Mouse (Mus musculus) mesoderm, embryonic 11.5 days (tissue): ENCODE data around the gene Emc9.

Experiments used
- DNase-seq: peaks from one replicate; pipeline ENCODE4 v3.0.0-alpha.2; 2012; ENCODE audit warnings: low read depth, low spot score

The Emc9 gene

DNA sequence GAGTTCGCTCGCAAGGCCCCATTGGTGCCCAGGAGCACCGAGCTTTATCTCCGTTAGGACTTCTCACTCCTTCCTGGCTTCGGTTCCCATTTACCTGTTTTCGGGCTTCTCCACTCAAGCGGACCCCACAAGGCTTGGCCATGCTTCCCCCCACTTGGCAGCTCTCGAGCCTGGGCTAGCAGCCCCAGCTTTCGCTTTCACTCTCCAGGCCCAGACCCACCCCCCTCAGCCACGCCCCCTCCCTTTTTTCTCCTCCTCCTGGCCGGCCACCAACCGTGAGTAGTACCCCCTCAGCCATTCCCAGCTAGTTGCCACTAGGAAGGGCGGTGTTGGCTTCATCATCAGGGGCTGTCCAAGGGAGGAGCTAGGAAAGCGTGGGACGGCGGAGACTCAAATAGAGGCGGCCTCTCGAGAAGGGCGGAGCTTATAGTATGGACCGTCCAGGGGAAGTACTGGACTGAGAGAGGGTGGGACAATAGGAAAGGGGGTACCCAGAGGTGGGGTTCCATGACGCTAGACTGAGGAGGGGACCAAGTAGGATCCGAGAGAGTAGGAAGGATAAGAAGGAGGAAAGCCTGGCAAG, 5.7 kb upstream of the Emc9 start, which contains the start of gene Psme2:
Gene Psme2 (minus strand): TSS at position 366 of the 583 bp plus-strand sequence.
- peak; percentile 96 for DNase-seq

DNA sequence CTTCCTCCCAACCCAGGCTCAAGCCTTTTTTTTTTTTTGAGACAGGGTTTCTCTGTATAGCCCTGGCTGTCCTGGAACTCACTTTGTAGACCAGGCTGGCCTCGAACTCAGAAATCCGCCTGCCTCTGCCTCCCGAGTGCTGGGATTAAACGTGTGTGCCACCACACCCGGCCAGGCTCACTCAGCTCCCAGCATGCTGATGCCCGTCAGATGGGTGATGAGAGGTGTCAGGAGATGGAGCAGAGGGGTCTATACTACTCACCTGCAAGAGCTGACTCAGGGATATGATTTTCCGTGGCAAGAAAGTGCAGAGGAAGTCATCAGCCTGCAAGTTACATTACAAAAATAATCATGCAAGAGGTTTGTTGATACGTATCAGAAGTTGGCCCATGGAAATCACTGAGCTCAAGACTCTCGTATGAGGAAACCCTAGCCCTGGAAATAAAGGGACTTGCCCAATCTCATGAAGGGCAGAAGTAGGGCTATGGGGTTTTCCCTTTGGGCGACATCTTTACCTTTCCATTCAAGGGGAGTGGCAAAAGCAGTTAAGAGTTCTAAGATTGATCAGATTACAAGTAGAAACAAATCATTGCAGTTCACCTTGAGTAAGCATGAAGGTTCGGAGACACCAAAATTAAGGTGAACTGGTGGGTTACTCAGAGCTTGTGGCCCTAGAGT, 4.8 kb upstream of the Emc9 start:
- DNase-seq: no peak

DNA sequence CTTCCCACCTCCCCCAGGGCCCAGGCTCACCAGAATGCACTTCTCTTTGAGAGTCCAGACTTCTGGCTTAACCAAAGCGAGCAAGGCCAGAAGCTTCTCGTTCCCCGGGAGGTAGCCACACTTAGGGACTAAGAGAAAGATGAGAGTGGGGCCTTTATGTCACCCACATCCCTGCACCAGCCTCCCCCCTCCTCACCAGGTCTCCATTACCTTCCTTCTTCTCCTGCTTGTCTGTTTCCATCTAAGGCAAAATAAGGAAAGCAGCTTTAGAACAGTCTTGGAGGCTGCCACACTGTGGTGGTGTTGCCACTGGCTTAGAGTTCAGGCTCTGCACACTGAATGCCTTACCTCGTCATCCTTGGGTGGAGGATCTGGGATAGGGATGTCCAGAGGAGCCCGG, 4.2 kb upstream of the Emc9 start:
- DNase-seq: no peak

DNA sequence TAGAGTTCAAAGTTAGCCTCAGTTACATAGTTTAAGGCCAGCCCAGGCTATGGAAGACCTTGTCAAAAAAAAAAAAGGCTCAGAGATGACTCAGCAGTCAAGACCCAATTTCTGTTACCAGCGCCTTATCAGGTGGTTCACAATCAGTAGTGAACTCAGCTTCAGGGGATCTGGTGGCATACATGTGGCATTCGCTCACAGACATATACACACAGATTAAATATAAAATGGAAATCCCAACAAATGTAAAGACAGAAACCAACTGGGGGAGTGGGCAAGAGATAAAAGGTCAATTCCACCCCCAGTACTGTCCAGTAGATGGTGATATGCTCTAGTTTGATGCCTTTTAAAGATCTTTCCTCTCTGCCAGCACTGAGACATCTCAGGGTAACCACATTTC, 1.0 kb upstream of the Emc9 start:
- DNase-seq: no peak

DNA sequence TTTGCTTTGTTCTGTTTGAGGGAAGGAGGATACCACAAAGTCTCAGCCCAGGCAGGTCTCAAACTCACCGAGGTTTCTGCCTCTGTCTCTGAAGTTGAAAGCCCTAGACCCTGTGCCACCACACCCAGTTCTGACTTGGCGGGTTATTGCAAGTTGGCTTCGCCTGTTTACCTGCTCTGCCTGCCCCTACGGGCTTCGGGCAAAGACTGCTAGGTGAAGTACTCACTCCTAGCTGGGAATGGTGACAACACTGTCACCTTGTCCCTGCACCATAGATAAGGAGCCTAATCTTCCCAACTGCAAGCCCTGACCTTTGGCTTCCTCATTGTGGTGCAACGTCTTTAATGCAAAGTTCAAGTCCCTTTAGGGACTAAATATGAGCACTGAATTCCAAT, 461 bp upstream of the Emc9 start:
- DNase-seq: no peak

DNA sequence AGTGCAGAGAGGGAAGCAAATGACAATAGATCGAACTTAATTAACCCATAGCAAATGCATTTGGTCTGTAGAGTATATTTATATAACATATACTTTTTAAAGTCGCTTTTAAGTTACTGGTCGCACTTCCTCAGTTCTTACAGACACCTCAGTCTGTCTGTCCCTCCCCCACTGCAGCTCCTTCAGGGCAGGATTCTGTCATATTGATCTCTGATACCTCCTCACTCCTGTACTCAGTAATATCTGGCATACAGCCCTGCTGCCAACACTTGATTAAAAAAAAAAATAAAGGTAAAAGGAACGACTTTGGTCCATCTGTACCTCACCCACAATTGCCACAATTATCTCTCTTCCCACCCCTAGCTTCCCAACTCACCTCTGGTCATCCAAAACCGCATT, 800 bp downstream of the Emc9 start:
- DNase-seq: no peak

DNA sequence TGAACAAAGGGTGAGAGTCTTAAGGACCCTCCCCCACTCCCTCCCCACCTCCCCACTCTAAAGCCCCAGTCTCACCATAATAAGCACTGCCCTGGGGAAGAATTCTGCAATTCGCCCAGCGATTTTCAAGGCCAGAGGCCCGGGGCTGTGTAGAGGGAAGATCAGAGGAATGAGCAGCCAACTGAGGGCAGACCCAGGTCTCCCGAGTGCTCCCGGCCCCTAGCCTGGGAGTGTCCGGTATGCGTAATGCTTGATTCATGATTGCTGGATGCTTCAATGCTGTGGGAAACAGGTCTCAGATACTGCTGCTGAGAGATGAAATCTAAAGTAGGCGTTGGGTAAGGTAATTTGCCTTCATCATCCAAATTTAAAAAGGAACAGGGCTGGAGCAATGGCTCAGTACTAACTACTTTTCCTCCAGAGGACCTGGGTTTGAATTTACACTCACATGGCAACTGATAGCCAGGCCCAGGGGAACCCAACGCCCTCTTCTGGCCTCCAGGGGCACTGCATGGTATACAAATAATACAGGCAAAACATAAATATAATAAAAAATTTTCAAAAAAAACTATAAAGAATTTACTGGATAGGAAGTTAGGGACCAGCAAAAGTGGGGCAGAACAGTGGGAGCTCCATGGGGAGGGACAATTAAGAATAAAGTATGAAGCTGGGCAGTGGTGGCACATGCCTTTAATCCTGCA, 3.0 kb downstream of the Emc9 start:
- DNase-seq: no peak

DNA sequence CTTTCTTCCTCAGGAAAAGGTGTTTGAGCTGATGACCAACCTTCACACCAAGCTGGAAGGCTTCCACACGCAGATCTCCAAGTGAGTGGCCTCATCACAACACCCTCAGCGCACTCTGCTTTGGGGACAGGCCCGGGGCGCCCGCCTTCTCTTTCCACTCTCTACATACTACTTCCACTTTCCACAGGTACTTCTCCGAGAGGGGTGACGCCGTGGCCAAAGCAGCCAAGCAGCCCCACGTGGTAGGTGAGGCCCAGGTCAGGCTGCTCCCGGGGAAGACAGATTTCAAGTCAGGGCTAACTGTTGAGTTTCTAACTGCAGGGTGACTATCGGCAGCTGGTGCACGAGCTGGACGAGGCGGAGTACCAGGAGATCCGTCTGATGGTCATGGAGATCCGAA, 4.4 kb downstream of the Emc9 start:
- no peak for DNase-seq

DNA sequence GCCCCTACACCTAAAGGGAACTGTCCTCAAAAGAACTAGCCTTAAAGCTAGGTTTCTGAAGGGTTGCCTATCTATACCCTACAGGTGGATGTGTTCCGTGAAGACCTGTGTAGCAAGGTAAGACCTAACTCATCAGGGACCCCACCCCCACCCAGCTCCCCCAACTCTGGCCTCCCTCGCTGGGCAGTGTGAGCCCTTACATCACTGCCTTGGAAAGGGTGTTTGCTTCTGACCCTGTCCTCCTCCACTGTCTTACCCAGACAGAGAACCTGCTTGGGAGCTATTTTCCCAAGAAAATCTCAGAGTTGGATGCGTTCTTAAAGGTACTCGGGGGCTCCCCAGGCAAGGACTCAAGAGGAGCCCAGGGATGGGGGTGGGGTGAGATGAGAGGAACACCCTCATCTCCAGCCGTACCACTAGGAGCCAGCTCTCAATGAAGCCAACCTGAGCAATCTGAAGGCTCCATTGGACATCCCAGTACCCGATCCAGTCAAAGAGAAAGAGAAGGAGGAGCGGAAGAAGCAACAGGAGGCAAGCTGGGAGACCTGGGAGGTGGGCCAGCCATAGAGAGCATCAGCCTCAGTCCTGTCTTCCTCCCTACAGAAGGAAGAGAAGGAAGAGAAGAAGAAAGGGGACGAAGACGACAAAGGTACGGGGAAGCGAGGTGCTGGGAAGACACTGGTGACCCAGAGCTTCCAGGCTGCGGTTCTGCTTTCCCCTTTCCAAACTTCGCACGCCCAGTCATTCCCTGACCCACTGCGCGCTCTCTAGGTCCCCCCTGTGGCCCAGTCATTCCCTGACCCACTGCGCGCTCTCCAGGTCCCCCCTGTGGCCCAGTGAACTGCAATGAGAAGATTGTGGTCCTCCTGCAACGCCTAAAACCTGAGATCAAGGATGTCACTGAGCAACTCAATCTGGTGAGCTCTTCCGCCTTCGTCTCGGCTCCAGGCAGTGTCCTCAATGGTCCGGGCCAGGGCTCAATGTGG, 5.3 kb downstream of the Emc9 start:
- no peak for DNase-seq

DNA sequence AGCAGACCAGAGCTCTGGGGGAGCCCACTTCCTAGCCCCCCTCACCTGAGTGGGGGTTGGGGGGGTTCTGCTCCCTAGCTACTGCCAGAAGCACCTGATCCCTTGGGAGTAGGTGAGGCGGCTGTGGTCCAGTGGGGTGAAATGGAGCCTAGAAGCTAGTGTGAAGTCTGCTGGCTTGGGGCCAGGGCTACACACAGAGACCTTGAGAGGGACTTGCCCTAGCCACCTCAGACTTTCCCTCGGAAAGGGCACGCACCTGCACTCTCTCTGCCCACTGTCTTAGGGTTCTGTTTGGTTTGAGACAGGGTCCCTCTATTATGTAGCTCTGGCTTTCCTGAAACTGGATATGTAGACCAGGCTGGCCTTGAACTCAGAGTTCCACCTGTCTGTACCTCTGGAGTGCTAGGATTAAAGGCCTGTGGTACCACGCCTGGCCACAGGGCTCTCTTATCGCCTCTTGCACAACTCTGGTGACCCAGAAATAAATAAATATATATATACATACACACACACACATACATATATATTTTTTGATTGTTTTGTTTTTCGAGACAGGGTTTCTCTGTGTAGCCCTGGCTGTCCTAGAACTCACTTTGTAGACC, 6.3 kb downstream of the Emc9 start:
- no peak for DNase-seq

DNA sequence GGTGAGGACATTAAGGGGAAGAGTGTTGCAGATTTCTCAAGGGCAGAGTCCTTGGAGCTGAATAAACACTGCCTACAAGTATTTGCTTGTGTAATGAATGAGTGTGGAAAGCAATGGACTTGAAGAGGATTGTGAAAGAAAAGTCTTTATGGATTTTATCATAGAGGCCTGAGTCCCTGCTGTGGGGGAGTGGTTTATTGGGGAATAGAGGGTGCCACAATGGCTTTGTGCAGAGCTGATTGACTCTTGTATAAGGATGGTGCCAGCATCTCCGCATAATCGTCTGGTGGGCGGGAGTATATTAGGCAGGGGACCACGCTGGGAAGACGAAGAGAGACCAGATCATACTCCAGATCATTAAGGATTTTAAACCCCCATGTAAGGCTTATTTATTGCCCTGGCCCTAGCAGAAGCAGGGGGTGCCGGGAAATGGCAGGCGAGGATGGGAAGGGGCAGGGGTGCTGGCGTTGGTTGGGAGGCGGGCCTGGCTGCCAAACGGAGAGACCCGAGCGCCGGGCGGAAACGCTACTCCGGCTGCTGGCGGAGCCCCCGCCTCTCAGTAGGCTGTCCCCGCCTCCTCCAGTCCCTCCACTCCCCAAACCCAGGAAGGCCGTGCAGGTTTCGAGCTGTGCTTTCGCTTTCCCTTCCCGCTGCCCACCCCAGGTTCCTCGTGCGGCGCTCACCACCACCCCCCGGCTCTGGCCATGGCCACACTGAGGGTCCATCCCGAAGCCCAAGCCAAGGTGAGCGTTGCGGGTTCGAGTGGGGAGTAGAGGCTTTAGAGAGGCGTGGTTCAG, 7.0 kb downstream of the Emc9 start, which contains the start of gene Psme1:
Gene Psme1 (plus strand): TSS at position 253 of the 797 bp plus-strand sequence.
- DNase-seq: peak; percentile 72

DNA sequence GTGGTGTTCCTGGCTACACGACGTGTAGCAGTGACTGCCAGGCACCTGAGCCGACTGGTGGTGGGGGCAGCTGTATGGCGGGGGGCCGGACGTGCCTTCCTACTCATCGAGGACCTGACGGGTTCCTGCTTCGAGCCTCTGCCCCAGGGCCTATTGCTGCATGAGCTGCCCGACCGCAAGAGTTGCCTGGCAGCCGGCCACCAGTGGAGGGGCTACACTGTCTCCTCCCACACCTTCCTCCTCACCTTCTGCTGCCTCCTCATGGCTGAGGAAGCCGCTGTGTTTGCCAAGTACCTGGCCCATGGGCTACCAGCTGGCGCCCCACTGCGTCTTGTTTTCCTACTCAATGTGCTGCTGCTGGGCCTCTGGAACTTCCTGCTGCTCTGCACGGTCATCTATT, 8.7 kb downstream of the Emc9 start:
- no peak for DNase-seq

DNA sequence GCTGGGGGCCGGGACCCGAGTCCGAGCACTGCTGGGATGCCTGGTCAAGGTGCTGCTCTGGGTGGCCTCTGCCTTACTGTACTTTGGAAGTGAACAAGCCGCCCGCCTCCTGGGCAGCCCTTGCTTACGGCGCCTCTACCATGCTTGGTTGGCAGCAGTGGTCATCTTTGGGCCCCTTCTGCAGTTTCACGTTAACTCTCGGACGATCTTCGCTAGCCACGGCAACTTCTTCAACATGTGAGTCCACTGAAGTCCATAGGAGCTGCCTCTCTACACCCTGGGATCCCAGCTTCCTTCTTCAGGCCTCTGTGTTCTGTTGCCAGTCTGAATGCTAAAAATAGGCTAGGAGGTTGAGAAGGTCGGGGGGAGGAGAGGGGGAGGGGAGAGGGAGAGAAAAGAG, 9.4 kb downstream of the Emc9 start:
- no peak for DNase-seq

DNA sequence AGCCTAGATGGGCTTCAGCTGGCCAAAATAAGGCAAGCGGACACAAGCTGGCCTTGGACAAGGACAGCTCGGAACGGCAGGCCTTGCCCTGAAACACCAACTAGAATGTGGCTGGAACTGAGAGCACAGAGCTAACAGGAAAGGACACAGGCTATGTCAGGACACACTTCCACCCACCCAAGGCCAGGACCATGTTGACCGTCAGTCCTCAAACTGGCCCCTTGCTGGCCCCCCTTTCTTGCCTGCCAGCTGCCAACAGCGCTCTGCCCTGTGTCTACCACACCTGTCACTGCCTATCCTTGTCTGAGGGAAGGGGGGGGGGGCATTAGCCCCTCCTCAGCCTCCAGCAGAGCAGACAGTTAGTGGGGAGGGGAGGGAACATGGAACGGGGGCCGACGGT, 9.8 kb downstream of the Emc9 start, which contains the start of gene Fitm1:
Gene Fitm1 (plus strand): TSS at position 316 of the 400 bp plus-strand sequence.
- no peak for DNase-seq

DNA sequence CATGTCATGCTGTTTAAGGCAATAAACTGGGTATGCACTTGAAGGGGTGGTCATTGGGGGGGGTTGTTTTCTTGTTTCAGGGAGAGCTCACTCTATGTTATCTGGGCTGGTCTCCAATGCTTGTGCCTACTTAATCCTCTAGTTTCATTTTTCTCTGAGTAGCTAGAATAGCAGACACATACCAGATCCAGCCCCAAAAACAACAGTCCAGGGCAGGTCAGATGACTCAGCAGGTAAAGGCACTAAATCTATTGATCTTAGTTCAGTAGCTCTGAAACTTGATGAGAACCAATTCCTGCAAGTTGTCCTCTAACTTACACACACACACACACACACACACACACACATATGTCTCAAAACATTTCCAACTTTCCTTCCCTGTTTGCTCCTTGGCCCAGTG, 13.3 kb downstream of the Emc9 start:
- DNase-seq: no peak

DNA sequence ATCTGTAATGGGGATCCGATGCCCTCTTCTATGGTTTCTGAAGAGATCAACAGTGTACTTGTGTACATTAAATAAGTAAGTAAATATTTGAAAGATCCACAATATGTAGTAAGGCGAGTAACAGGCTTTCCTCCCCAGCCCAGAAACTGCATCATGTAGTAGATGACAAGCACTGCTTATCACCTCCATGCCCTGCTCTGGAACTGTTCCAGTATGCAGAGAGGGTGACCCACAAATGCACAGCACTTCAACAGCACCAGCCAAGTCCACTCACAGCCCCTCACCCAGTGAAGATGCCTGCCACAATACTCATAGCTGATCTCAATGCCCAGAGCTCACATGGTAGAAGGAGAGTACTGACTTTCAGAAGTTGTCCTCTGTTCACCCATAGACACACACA, 14.5 kb downstream of the Emc9 start:
- no peak for DNase-seq

DNA sequence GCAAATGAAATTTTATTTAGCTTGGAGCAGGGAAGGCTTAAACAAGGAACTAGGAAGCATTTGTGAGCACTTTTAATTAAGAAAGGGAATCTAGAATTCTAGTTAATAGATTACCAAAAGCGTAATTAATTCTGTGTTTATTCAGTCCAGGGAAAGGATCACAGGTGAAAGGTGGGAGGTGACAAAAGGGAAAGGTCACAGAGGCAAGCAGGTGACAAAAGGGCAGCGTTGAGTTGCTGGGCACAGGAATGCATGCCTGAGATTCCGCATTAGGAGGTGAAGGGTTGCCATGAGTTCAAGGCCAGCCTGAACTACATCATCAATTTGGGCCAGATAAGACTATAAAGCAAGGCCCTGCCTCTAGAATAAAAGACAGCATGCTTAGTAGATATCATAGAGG, 17.6 kb downstream of the Emc9 start:
- no peak for DNase-seq

DNA sequence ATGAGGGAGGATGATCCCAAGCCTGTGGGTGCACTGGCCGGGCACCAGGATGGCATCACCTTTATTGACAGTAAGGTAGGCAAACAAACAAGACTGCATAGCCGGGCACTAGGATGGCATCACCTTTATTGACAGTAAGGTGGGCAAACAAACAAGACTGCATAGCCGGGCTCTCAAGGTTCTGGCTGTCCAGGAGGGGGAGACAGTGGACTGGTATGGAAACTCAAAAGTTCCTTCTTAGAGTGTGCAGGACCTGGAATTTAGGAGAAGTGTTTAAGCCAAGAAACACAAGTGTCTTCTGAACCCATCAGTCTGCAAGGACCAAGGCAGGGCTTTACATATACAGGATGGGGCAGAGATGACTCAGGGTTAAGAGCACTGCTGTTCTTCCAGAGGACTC, 19.4 kb downstream of the Emc9 start:
- DNase-seq: no peak

DNA sequence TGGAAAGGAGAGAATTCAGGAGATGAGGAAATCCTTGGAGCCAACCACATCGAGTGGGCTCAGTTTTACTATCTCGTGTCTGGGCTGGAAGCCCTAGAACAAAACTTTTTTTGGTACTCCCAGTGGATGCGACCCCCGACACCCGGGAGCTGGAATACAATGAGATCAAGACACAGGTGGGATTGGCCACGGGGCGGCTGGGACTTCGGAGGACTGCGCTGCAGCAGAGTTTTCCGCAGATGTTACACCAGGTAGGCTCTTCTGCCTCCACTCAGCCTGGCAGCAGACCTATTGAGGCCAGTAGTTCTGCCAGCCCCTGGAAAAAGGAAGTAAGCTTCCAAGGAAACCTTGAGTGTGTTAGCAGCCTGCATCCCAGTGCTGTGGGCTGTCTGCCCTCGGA, 21.9 kb downstream of the Emc9 start:
- DNase-seq: no peak

DNA sequence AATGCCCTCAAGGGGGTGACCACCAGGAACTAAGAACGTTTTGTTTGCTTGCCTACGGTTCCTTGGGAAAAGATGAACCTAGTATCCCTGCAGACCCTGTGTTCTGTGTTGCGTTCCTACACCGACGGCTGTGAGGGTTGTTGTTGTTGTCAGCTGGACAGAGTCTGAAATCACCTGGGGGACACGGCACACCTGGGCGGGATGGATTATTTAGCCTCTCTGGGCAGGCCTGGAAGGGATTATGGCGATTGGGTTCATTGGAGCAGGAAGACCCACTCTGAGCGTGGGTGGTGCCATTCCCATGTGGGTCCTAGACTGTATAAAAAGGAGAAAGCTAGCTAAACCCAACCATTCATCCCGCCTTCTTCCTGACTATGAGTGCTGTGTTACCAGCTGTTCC, 23.2 kb downstream of the Emc9 start:
- DNase-seq: no peak
